Mouse (Mus musculus): ENCODE results near the gene Tulp3.
A peak's percentile ranks its signal among the peaks of the same experiment; 100 is the strongest.
"Not testable (repeated sequence)": the region's sequence is repeated elsewhere in the genome, so short reads cannot be mapped to it uniquely, and the experiment has no call there.

The Tulp3 gene

GRCm38 (mm10) chr6:128358999-128359398, 3.3 kb upstream of the Tulp3 start:
- DNase-seq (ENCODE audit: low read depth, low spot score), result peak; percentile 83

GRCm38 (mm10) chr6:128355201-128355681, 410 bp downstream of the Tulp3 start:
- peak; percentile 78 for DNase-seq (ENCODE audit: low read depth, low spot score)

- peak; percentile 69 for DNase-seq (ENCODE audit: low read depth, low spot score)
Measured at GRCm38 (mm10) chr6:128354140-128354539, 1.5 kb downstream of the Tulp3 start.

GRCm38 (mm10) chr6:128349711-128350110, 5.9 kb downstream of the Tulp3 start:
- no peak for DNase-seq (ENCODE audit: low read depth, low spot score)

GRCm38 (mm10) chr6:128346782-128347181, 8.9 kb downstream of the Tulp3 start:
- no peak for DNase-seq (ENCODE audit: low read depth, low spot score)

- DNase-seq (ENCODE audit: low read depth, low spot score), result no peak
Measured at GRCm38 (mm10) chr6:128345623-128346022, 10.0 kb downstream of the Tulp3 start.

- peak; percentile 61 for DNase-seq (ENCODE audit: low read depth, low spot score)
Measured at GRCm38 (mm10) chr6:128341956-128342723, 13.5 kb downstream of the Tulp3 start.

GRCm38 (mm10) chr6:128338876-128339275, 16.8 kb downstream of the Tulp3 start:
- DNase-seq (ENCODE audit: low read depth, low spot score), result peak; percentile 24

- DNase-seq (ENCODE audit: low read depth, low spot score), result no peak
Measured at GRCm38 (mm10) chr6:128337467-128337866, 18.2 kb downstream of the Tulp3 start.

GRCm38 (mm10) chr6:128334397-128335124, 21.1 kb downstream of the Tulp3 start:
- peak; percentile 85 for DNase-seq (ENCODE audit: low read depth, low spot score)

- DNase-seq (ENCODE audit: low read depth, low spot score), result peak; percentile 95
Measured at GRCm38 (mm10) chr6:128318317-128318716, 37.3 kb downstream of the Tulp3 start.

- DNase-seq (ENCODE audit: low read depth, low spot score), result no peak
Measured at GRCm38 (mm10) chr6:128315597-128315996, 40.1 kb downstream of the Tulp3 start.

GRCm38 (mm10) chr6:128314796-128315195, 40.9 kb downstream of the Tulp3 start:
- no peak for DNase-seq (ENCODE audit: low read depth, low spot score)

GRCm38 (mm10) chr6:128308311-128308710, 47.3 kb downstream of the Tulp3 start:
- DNase-seq (ENCODE audit: low read depth, low spot score), result peak; percentile 94

GRCm38 (mm10) chr6:128304801-128305200, 50.9 kb downstream of the Tulp3 start:
- DNase-seq (ENCODE audit: low read depth, low spot score), result no peak

- DNase-seq (ENCODE audit: low read depth, low spot score), result not testable (repeated sequence)
Measured at GRCm38 (mm10) chr6:128302640-128303039, 53.0 kb downstream of the Tulp3 start.

- no peak for DNase-seq (ENCODE audit: low read depth, low spot score)
Measured at GRCm38 (mm10) chr6:128301891-128302290, 53.8 kb downstream of the Tulp3 start.

GRCm38 (mm10) chr6:128301458-128301857, 54.2 kb downstream of the Tulp3 start:
- DNase-seq (ENCODE audit: low read depth, low spot score), result no peak

GRCm38 (mm10) chr6:128300134-128301001, 55.3 kb downstream of the Tulp3 start, which contains the start of gene Tead4:
Gene Tead4 (minus strand): TSS chr6:128300823.
- peak; percentile 82 for DNase-seq (ENCODE audit: low read depth, low spot score)

GRCm38 (mm10) chr6:128299292-128300133, 56.1 kb downstream of the Tulp3 start:
- DNase-seq (ENCODE audit: low read depth, low spot score), result peak; percentile 51

- peak; percentile 67 for DNase-seq (ENCODE audit: low read depth, low spot score)
Measured at GRCm38 (mm10) chr6:128298246-128298645, 57.4 kb downstream of the Tulp3 start.

All from 3T3-L1 (cell line).